Mouse (Mus musculus) adrenal gland, postnatal 10 days (tissue): ENCODE measurements around the gene Cyp2d9. TPM values are rescaled to one million over a fixed set of nuclear protein-coding genes. Genes with fewer than 3 reads are reported as not detected.
"Not testable (repeated sequence)": the region's sequence is repeated elsewhere in the genome, so short reads cannot be mapped to it uniquely, and the experiment has no call there.

ENCODE experiments used
- DNase-seq: peaks from one replicate; pipeline ENCODE4 v3.0.0; 2021; ENCODE audit warnings: mixed read lengths
- microRNA-seq: library from miRNA; unstranded; fragments of <30 nt; microRNA quantifications from one replicate; pipeline ENCODE4 v1.2.0, GENCODE M21; 2021
- total RNA-seq, 2 experiments: library from RNA; stranded (reverse); gene quantifications; 2 replicates each; pipeline ENCODE4 v1.2.3; 2021

Gene Cyp2d9
- total RNA-seq, 2 experiments from 2014 or later = 5.8 to 9.9 TPM

GRCm38 (mm10) chr15:82450045-82450444, 16.8 kb downstream of the Cyp2d9 start:
- DNase-seq = not testable (repeated sequence)

- not testable (repeated sequence) for DNase-seq
Measured at GRCm38 (mm10) chr15:82452133-82452532, 18.9 kb downstream of the Cyp2d9 start.

- DNase-seq = not testable (repeated sequence)
Measured at GRCm38 (mm10) chr15:82453501-82453900, 20.3 kb downstream of the Cyp2d9 start.

- not testable (repeated sequence) for DNase-seq
Measured at GRCm38 (mm10) chr15:82456086-82456790, 23.0 kb downstream of the Cyp2d9 start.

DNA sequence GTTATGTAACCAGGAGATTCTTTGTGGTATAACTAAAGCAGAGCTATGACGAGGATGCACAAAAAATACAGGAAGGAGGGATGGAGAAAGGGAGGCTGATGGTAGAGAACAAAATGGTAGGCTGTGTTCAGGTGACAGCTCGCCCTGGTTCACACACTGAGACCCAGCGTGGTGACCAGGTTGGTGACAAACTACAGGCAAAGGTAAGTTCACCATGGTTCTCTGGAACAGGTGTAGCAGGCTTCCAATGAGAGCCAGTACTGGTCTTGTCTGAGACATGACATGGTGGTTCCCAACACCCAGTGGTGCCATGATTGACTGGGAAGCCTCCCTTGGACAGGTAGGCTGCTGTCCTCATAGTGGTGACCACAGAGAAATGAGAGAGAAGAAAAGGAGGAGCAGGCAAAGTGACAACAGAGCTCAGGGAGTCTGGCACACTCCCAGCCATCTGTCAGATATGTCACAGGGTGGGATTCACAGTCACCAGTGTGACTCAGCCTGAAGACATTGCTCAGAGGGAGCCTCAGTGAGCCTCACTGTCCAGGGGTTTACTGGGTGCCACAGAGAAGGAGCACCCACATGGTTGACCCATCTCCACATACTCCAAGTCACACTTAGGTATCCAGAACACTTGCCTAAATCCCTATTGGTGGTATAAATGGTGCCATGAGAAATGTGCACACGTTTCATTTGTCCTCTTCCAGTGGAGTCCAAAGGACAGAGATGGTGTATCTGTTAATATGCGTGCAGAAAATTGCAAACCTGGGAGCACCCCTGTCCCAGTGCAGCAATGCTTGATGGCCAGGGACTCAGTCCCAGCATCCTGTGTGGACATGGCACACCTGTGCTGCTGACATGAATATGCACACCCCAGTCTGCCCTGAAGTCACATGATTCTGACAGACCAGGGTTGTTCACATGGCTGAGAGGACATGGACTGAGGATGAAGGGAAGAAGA, 24.1 kb downstream of the Cyp2d9 start:
- DNase-seq = no peak

- not testable (repeated sequence) for DNase-seq
Measured at GRCm38 (mm10) chr15:82459266-82459665, 26.0 kb downstream of the Cyp2d9 start.

GRCm38 (mm10) chr15:82464701-82465100, 31.5 kb downstream of the Cyp2d9 start:
- DNase-seq = no peak

DNA sequence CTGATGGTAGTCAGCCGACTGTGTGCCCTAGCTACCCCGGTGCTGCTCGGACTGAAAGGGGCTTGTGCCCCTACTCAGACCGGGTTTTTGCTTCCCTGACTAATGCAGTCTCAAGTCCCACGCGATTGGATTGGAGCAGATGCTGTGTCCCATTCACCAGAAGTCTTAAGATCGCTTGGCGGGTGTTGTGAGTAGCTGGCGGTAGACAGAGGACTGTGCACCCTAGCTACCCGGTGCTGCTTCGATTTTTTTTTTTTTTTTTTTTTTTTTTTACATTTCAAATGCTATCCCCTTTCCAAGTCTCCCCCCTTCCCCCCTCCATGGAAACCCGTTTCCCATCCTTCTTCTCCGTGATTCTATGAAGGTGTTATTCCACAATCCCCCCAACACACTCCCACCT, 61.0 kb downstream of the Cyp2d9 start:
- DNase-seq = not testable (repeated sequence)

Small RNA genes lying within 50 kb of the gene (microRNA-seq; reads per million reads assigned to microRNA genes)
- gene Gm25990 = not detected
- not detected for gene Gm27331
- not detected for gene Gm27622
- gene Gm27825 = not detected
- not detected for gene Mir7684

Other genes starting within 250 kb of the Cyp2d9 start
- under 1 TPM; 0.12 to 0.45 TPM for gene Shisa8, start 220.6 kb upstream of the Cyp2d9 start, total RNA-seq
- 1 to 10 TPM; 2.1 to 2.7 TPM for gene Tnfrsf13c, start 209.1 kb upstream of the Cyp2d9 start, total RNA-seq
- 10 to 100 TPM; 11.7 to 12.0 TPM for gene Cenpm, start 188.7 kb upstream of the Cyp2d9 start, total RNA-seq
- under 1 TPM; 0.27 to 1.00 TPM for gene 1500009C09Rik, start 181.0 kb upstream of the Cyp2d9 start, total RNA-seq
- 1 to 10 TPM; 3.5 to 6.0 TPM for gene Sept3, start 158.5 kb upstream of the Cyp2d9 start, total RNA-seq
- under 1 TPM in 1 of 2 experiments, not detected in 1; 0.48 TPM for gene Wbp2nl, start 134.5 kb upstream of the Cyp2d9 start, total RNA-seq
- gene Naga, start 94.5 kb upstream of the Cyp2d9 start, total RNA-seq = 10 to 100 TPM; 57.0 to 62.5 TPM
- gene Pheta2, start 94.5 kb upstream of the Cyp2d9 start, total RNA-seq = 1 to 10 TPM; 3.5 to 3.7 TPM
- gene Smdt1, start 94.5 kb upstream of the Cyp2d9 start, total RNA-seq = 100 to 1,000 TPM; 159 to 168 TPM
- gene Ndufa6, start 79.1 kb upstream of the Cyp2d9 start, total RNA-seq = 100 to 1,000 TPM; 629 to 669 TPM
- gene Cyp2d22, start 53.2 kb upstream of the Cyp2d9 start, total RNA-seq = 10 to 100 TPM; 32.2 to 35.4 TPM
- under 1 TPM in 1 of 2 experiments, not detected in 1; 0.69 TPM for gene Cyp2d11, start 39.4 kb upstream of the Cyp2d9 start, total RNA-seq
- gene Cyp2d10, start 26.2 kb upstream of the Cyp2d9 start, total RNA-seq = 10 to 100 TPM; 28.6 to 68.7 TPM
- under 1 TPM in 1 of 2 experiments, not detected in 1; 0.27 TPM for gene Cyp2d12, start 121.6 kb downstream of the Cyp2d9 start, total RNA-seq
- not detected for gene Cyp2d34, start 187.5 kb downstream of the Cyp2d9 start, total RNA-seq